Mouse (Mus musculus) ES-E14 (cell line): ENCODE measurements around the gene Sgip1.

Experiments used
- CHD2 ChIP-seq: IDR thresholded peaks from 2 replicates; pipeline ENCODE4 v1.6.1; 2014; ENCODE audit warnings: mild to moderate bottlenecking, low read depth, low read length, inconsistent platforms
- HCFC1 ChIP-seq: IDR thresholded peaks from 2 replicates; pipeline ENCODE4 v1.6.1; 2012; ENCODE audit warnings: low read length, inconsistent platforms, borderline replicate concordance; ENCODE audit not compliant: insufficient read depth
- ZC3H11A ChIP-seq: IDR thresholded peaks from 2 replicates; pipeline ENCODE4 v1.6.1; 2012; ENCODE audit warnings: low read depth, mild to moderate bottlenecking, inconsistent platforms, low read length, borderline replicate concordance

GRCm38 (mm10) chr4:102808258-102808657 lies 67.2 kb downstream of the Sgip1 start:
- TF ChIP-seq ZC3H11A (no peak), HCFC1 (no peak), CHD2 (no peak)
